Mouse (Mus musculus): ENCODE results near the gene Rbm47. TPM values are rescaled to one million over a fixed set of nuclear protein-coding genes. Genes with fewer than 3 reads are reported as not detected.

Gene Rbm47
- polyA plus RNA-seq, 1 experiment from 2014 or later, result 10.4 TPM

DNA sequence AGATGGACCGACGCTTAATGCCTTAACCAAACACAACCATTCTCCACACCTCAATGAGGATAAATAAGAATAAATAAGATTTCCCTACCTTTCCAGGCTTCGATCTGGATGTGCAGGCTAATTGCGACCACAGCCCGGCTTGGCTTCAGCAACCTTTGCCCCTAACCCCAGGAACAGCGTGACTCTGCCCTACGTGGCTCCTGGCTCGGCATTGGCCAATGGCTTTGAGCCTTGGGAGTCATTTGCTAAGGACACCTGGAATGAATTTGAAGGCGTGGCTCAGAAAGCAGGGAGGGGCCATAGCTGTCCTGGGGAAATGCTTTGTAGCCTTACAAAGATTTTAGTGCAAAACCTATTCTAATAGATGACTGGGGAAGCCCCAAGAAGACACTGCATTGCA, 118.5 kb downstream of the Rbm47 start:
- Histone ChIP-seq H3K9ac (ENCODE audit: low read depth, low read length) (no peak overlapping the region), H3K4me2 (ENCODE audit: low read depth, low read length) (no peak overlapping the region), H3K4me3 (ENCODE audit: low read depth, low read length) (no peak overlapping the region), H3K27ac (replicated peaks; ENCODE audit: low read depth, low read length) (no peak overlapping the region), H3K27me3 (replicated peaks; ENCODE audit: control insufficient read depth, insufficient read depth, low read length) (no peaks in the 10 kb centered on the region), H3K4me1 (ENCODE audit: control insufficient read depth, insufficient read depth, low read length) (peaks cover 4% of the 10 kb centered on the region; the same call in 1 of the 2 replicates), H3K36me3 (ENCODE audit: control insufficient read depth, insufficient read depth, low read length) (no peaks in the 10 kb centered on the region), H3K9me3 (ENCODE audit: control insufficient read depth, low read length) (no peaks in the 10 kb centered on the region)
- 26% methylated on average over 9 of the region's 9 CpGs for WGBS
- no peak for DNase-seq (ENCODE audit: low spot score)
- no peak for ATAC-seq (ENCODE audit: low read depth)

DNA sequence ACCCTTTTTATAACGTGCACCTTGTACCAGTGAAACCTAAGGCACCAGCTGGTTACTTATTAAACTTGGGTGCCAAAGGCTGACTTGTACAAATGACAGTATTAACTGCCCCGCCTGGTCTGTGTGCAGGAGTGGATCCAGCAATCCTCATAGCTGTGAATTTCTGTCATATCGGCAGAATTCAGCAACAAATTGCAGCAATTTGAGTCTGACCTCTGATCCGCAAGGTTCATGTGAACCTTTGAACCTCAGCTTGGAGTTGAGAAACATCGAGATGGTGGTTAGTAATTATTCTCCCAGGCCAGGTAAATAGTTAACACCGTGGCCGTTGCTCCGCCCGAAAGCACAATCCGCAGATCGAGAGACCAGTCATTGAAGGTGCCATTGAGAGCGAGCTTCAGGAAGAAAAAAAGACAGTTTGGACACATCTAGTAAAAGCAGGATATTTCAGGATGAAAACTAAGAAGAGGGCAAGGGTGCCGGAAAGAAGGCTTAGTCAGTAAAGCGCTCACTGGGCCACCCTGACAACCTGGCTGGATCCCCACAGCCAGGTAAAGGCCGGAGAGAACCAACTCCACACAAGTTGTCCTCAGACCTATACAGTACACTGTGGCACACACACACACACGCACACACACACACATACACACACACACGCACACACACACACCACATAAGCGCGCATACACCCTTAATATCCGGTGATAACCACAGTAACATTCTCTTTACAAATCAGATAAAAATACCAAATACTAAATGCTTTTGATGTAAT, 120.0 kb downstream of the Rbm47 start:
- ATAC-seq (ENCODE audit: low read depth) (no peak), DNase-seq (ENCODE audit: low spot score) (no peak)
- H3K9ac ChIP-seq (ENCODE audit: low read depth, low read length), result no peak overlapping the region

DNA sequence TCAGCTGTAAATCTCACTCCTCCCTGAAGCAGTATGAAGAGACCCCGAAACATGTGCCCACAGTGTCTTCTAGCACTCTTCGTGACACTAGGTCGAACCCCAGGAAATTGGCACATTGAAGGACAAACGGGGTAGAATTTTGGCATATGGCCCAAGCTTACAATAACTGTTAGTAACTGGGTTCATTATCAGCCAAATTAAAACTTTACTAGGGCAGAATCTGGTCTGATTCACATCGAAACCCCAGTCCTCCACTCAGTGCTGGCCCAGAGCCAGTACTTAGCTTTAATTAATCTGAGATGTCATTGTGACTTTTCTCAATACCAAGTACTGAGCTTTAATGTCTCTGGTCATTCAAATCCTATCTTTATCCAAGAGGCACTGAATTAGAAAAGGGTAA, 122.1 kb downstream of the Rbm47 start:
- no peak for DNase-seq (ENCODE audit: low spot score)
- Histone ChIP-seq H3K27ac (replicated peaks; ENCODE audit: low read depth, low read length) (no peak overlapping the region), H3K36me3 (ENCODE audit: control insufficient read depth, insufficient read depth, low read length) (no peaks in the 10 kb centered on the region), H3K27me3 (replicated peaks; ENCODE audit: control insufficient read depth, insufficient read depth, low read length) (no peaks in the 10 kb centered on the region), H3K4me1 (ENCODE audit: control insufficient read depth, insufficient read depth, low read length) (peaks cover 4% of the 10 kb centered on the region; the same call in 1 of the 2 replicates), H3K9ac (ENCODE audit: low read depth, low read length) (no peak overlapping the region), H3K9me3 (ENCODE audit: control insufficient read depth, low read length) (no peaks in the 10 kb centered on the region), H3K4me2 (ENCODE audit: low read depth, low read length) (no peak overlapping the region), H3K4me3 (ENCODE audit: low read depth, low read length) (no peak overlapping the region)
- WGBS, result 83% methylated on average over 5 of the region's 5 CpGs
- ATAC-seq (ENCODE audit: low read depth), result no peak

More for the DNA sequence above, 120.0 kb downstream of the Rbm47 start:
- WGBS, result 78% methylated on average over 20 of the region's 20 CpGs
- Histone ChIP-seq H3K4me3 (ENCODE audit: low read depth, low read length) (no peak overlapping the region), H3K36me3 (ENCODE audit: control insufficient read depth, insufficient read depth, low read length) (no peaks in the 10 kb centered on the region), H3K4me1 (ENCODE audit: control insufficient read depth, insufficient read depth, low read length) (peaks cover 4% of the 10 kb centered on the region; the same call in 1 of the 2 replicates), H3K27me3 (replicated peaks; ENCODE audit: control insufficient read depth, insufficient read depth, low read length) (no peaks in the 10 kb centered on the region), H3K9me3 (ENCODE audit: control insufficient read depth, low read length) (no peaks in the 10 kb centered on the region), H3K27ac (replicated peaks; ENCODE audit: low read depth, low read length) (no peak overlapping the region), H3K4me2 (ENCODE audit: low read depth, low read length) (no peak overlapping the region)

DNA sequence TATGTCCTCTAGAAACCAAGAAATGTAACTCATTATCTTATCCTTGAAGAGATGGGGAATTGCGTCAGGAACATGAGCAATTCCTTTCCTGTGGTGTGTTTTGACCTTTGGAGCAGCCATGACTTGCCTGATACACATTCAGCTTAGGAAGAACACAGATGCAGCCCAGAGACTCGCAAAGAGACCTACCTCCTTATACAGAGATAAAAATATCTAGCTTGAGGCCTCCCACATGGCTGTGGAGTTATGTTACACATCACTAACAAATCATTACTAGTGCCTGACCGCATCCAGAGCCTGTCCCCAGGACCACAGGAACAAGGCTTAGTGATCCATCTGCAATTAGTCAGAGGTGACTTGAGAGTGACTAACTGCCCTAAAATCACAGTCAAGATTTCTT, 126.6 kb downstream of the Rbm47 start:
- no peak overlapping the region for H3K9ac ChIP-seq (ENCODE audit: low read depth, low read length)
- H3K27ac ChIP-seq (replicated peaks; ENCODE audit: low read depth, low read length), result no peak overlapping the region
- 72% methylated on average over 3 of the region's 3 CpGs for WGBS
- no peaks in the 10 kb centered on the region for H3K9me3 ChIP-seq (ENCODE audit: control insufficient read depth, low read length)
- H3K4me3 ChIP-seq (ENCODE audit: low read depth, low read length), result no peak overlapping the region
- ATAC-seq (ENCODE audit: low read depth) (no peak), DNase-seq (ENCODE audit: low spot score) (no peak)
- no peaks in the 10 kb centered on the region for H3K4me1 ChIP-seq (ENCODE audit: control insufficient read depth, insufficient read depth, low read length)
- no peak overlapping the region for H3K4me2 ChIP-seq (ENCODE audit: low read depth, low read length)
- no peaks in the 10 kb centered on the region for H3K27me3 ChIP-seq (replicated peaks; ENCODE audit: control insufficient read depth, insufficient read depth, low read length)
- H3K36me3 ChIP-seq (ENCODE audit: control insufficient read depth, insufficient read depth, low read length), result no peaks in the 10 kb centered on the region

DNA sequence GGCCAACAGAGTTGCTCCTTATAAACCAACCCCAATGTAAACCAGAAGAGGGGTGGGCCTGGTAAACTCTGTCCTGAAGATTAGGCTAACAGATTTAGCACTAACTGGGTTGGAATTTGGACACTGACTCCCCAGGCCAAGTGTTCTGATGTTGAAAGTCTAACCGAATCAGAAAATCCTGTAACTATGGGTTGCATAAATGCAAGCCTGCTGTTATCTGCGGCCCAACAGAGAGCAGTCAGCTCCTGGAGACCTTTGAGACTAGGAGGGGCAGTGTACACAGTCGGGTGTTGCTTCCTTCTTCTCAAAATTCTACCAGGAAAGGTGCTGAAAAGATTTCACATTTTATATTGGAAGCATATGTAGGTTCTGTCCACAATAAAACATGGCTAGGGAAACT, 129.0 kb downstream of the Rbm47 start:
- Histone ChIP-seq H3K27ac (replicated peaks; ENCODE audit: low read depth, low read length) (no peak overlapping the region), H3K4me3 (ENCODE audit: low read depth, low read length) (no peak overlapping the region), H3K27me3 (replicated peaks; ENCODE audit: control insufficient read depth, insufficient read depth, low read length) (no peaks in the 10 kb centered on the region), H3K9me3 (ENCODE audit: control insufficient read depth, low read length) (no peaks in the 10 kb centered on the region), H3K4me2 (ENCODE audit: low read depth, low read length) (no peak overlapping the region), H3K4me1 (ENCODE audit: control insufficient read depth, insufficient read depth, low read length) (no peaks in the 10 kb centered on the region), H3K36me3 (ENCODE audit: control insufficient read depth, insufficient read depth, low read length) (no peaks in the 10 kb centered on the region), H3K9ac (ENCODE audit: low read depth, low read length) (no peak overlapping the region)
- ATAC-seq (ENCODE audit: low read depth) (no peak), DNase-seq (ENCODE audit: low spot score) (no peak)
- WGBS, result 67% methylated on average over 3 of the region's 3 CpGs

DNA sequence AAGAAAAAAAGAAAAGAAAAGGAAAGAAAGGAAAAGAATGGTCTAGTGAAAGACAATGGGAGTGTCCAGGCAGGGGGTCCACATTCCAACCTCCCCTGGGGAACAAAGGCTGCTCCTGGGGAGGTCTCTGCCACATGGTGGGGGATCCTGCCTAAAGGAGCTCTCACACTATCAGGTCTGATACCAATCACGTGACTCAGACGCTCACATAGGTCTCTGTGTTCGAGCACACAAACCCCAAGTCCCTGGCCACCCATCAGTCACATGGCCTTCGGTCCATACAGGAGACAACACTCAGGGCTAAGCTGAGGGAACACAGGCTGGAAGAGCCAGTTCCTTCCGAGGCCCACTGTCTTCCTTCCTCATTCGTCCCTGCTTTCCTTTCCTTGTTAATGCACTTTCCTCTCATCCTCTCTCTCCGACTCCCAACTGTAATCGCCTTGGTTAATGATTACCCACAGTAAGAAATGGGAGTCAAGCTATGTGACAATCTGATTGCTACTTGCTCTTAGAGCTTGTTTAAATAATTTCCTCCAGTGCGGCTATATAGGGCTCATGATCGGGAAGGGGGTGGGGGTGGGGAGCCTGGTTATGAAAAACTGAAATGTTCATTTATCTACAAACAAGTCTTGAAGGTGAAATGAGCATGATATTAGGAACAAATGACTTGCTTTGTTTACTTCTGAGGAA, 130.1 kb downstream of the Rbm47 start:
- no peak overlapping the region for H3K4me3 ChIP-seq (ENCODE audit: low read depth, low read length)
- ATAC-seq (ENCODE audit: low read depth) (no peak), DNase-seq (ENCODE audit: low spot score) (no peak)
- 58% methylated on average over 10 of the region's 10 CpGs for WGBS
- H3K9ac ChIP-seq (ENCODE audit: low read depth, low read length), result no peak overlapping the region
- no peaks in the 10 kb centered on the region for H3K36me3 ChIP-seq (ENCODE audit: control insufficient read depth, insufficient read depth, low read length)
- no peak overlapping the region for H3K4me2 ChIP-seq (ENCODE audit: low read depth, low read length)
- no peaks in the 10 kb centered on the region for H3K9me3 ChIP-seq (ENCODE audit: control insufficient read depth, low read length)
- no peak overlapping the region for H3K27ac ChIP-seq (replicated peaks; ENCODE audit: low read depth, low read length)
- H3K27me3 ChIP-seq (replicated peaks; ENCODE audit: control insufficient read depth, insufficient read depth, low read length), result no peaks in the 10 kb centered on the region
- no peaks in the 10 kb centered on the region for H3K4me1 ChIP-seq (ENCODE audit: control insufficient read depth, insufficient read depth, low read length)

DNA sequence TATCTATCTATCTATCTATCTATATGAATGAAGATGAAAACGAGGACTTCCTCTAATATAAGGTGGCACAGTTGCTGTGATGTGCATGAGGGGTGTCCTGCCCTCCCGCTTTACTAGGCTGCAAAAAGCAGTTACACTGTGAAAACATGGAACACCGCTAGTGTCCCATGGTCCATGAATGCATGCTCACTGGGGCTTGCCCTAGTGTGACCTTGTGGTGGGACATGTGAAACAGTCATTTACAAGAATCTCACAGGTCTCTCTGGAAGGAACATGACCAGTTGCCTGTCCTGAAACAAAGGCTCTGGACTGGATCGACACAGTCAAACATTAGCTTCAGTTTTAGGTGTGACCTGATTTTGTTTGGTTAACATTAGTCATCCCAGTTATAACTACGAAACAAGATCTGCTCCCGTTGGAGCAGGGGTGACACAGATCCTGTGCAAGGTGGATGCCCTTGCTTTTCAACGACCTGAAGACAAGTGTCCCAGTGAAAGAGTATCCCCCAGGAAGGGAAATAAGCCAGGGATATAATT, 132.1 kb downstream of the Rbm47 start:
- WGBS, result 73% methylated on average over 7 of the region's 7 CpGs
- H3K27me3 ChIP-seq (replicated peaks; ENCODE audit: control insufficient read depth, insufficient read depth, low read length), result no peaks in the 10 kb centered on the region
- no peaks in the 10 kb centered on the region for H3K36me3 ChIP-seq (ENCODE audit: control insufficient read depth, insufficient read depth, low read length)
- no peak overlapping the region for H3K4me2 ChIP-seq (ENCODE audit: low read depth, low read length)
- H3K4me1 ChIP-seq (ENCODE audit: control insufficient read depth, insufficient read depth, low read length), result no peaks in the 10 kb centered on the region
- H3K27ac ChIP-seq (replicated peaks; ENCODE audit: low read depth, low read length), result no peak overlapping the region
- ATAC-seq (ENCODE audit: low read depth) (no peak), DNase-seq (ENCODE audit: low spot score) (no peak)
- H3K4me3 ChIP-seq (ENCODE audit: low read depth, low read length), result no peak overlapping the region
- H3K9ac ChIP-seq (ENCODE audit: low read depth, low read length), result no peak overlapping the region
- no peaks in the 10 kb centered on the region for H3K9me3 ChIP-seq (ENCODE audit: control insufficient read depth, low read length)

DNA sequence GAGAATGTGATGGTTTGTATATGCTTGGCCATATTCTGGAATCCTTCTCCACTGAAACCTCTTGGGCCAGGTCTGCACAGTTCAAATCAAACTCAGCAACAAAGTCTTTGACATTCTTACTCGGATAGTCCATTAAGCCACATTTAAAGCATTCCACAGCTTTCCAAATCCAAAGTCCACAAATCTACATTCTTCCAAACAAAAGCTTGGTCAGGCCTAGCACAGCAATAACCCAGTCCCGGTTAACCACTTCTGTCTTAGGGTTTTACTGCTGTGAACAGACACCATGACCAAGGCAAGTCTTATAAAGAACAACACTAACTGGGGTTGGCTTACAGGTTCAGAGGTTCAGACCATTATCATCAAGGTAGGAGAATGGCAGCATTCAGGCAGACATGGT, 133.1 kb downstream of the Rbm47 start:
- H3K27me3 ChIP-seq (replicated peaks; ENCODE audit: control insufficient read depth, insufficient read depth, low read length), result no peaks in the 10 kb centered on the region
- WGBS, result 84% methylated on average over 2 of the region's 2 CpGs
- H3K36me3 ChIP-seq (ENCODE audit: control insufficient read depth, insufficient read depth, low read length), result no peaks in the 10 kb centered on the region
- H3K4me1 ChIP-seq (ENCODE audit: control insufficient read depth, insufficient read depth, low read length), result no peaks in the 10 kb centered on the region
- no peak overlapping the region for H3K4me3 ChIP-seq (ENCODE audit: low read depth, low read length)
- no peak overlapping the region for H3K27ac ChIP-seq (replicated peaks; ENCODE audit: low read depth, low read length)
- H3K4me2 ChIP-seq (ENCODE audit: low read depth, low read length), result no peak overlapping the region
- no peaks in the 10 kb centered on the region for H3K9me3 ChIP-seq (ENCODE audit: control insufficient read depth, low read length)
- ATAC-seq (ENCODE audit: low read depth), result no peak
- DNase-seq (ENCODE audit: low spot score), result no peak
- H3K9ac ChIP-seq (ENCODE audit: low read depth, low read length), result no peak overlapping the region
